Mouse (Mus musculus) WW6 (cell line): ENCODE data around the gene Golga1.

Source experiments
- DNase-seq: peaks from one replicate; pipeline ENCODE4 v3.0.0-alpha.2; 2013; ENCODE audit warnings: low read depth, low spot score

Gene Golga1

GRCm38 (mm10) chr2:38975181-38975580, 90.2 kb downstream of the Golga1 start:
- DNase-seq, result no peak

- DNase-seq, result no peak
These were observed 91.2 kb downstream of the Golga1 start for GRCm38 (mm10) chr2:38974171-38974570.

- DNase-seq, result no peak
These were observed 91.6 kb downstream of the Golga1 start for GRCm38 (mm10) chr2:38973701-38974100.

GRCm38 (mm10) chr2:38973223-38973622, 92.1 kb downstream of the Golga1 start:
- DNase-seq, result no peak

GRCm38 (mm10) chr2:38970057-38970456, 95.3 kb downstream of the Golga1 start:
- no peak for DNase-seq

- DNase-seq, result no peak
These were observed 95.7 kb downstream of the Golga1 start for GRCm38 (mm10) chr2:38969650-38970049.
